Comparison of ENCODE assay signal across 21 mouse cellular contexts in the genomic region with DNA sequence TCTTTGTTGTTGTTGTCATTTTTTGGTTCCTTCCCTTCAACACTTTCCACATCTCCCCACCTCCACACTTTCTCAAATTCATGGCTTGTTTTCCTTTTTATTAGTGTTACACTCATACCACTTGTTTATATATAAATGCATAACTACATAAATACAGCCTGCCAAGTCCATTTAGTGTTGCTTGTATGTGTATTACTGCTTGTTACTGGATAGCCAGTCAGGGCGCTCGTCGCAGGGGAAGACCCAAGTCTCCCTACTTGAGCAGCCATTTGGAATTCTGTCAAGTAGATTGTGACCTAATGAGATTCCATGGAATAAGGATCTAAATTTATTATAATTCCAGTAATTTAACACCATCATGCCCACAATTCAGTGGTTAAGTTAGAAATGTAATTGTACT. TPM values are rescaled to one million over a fixed set of nuclear protein-coding genes. Genes with fewer than 3 reads are reported as not detected.
DNase-seq lines count a peak whose midpoint lies in the region; ATAC-seq and TF ChIP-seq lines count a peak whose summit lies in the region.
"Had no signal": no experiment of that assay in that cellular context is flagged by ENCODE, and none has a peak within 500 bp of the region (broad histone marks: within the 10 kb centered on the region; RNA-seq: fewer than 3 reads in every experiment).

No protein-coding gene starts in this region.

- no peak for TF ChIP-seq CTCF in lung, embryonic 14.5 days (IDR thresholded peaks at IDR 0.05; ENCODE audit: low read depth)
- no peak for TF ChIP-seq CTCF in lung, adult 2 months (IDR thresholded peaks at IDR 0.05; ENCODE audit: insufficient read depth, low read length)

- no peak overlapping the region for H3K4me2 ChIP-seq in lung, embryonic 14.5 days
- H3K4me2 ChIP-seq in lung, embryonic 16.5 days (ENCODE audit: low read depth, low read length), result no peak overlapping the region
- H3K4me2 ChIP-seq: embryonic facial prominence, embryonic 13.5 days; embryonic facial prominence, embryonic 15.5 days; forebrain, embryonic 12.5 days had no signal

- peak; percentile 73 for DNase-seq in lung, embryonic 14.5 days
- DNase-seq in lung, postnatal 14 days, result no peak
- no peak for DNase-seq in lung, adult 2 months
- DNase-seq: adrenal gland, adult 2 months; adrenal gland, postnatal 10 days; adrenal gland, postnatal 25 days; cerebellum, adult 11 months; cerebellum, adult 18-20 months; cerebellum, adult 8-10 months; cerebellum, adult 9-11 months; cerebellum, postnatal 14 days; cerebellum, postnatal 36 days; embryo, embryonic 11 days had no signal

- ATAC-seq in lung, embryonic 14.5 days (ENCODE audit: insufficient read depth), result peak; percentile 74
- ATAC-seq in lung, embryonic 16.5 days (ENCODE audit: low read depth), result peak; percentile 70
- ATAC-seq: forebrain, embryonic 14.5 days; forebrain, embryonic 16.5 days had no signal

- H3K9ac ChIP-seq in lung, embryonic 14.5 days, result no peak overlapping the region
- no peak overlapping the region for H3K9ac ChIP-seq in lung, embryonic 16.5 days (ENCODE audit: low read length)
- H3K9ac ChIP-seq: embryonic facial prominence, embryonic 13.5 days; embryonic facial prominence, embryonic 15.5 days; forebrain, embryonic 12.5 days had no signal

- 51% methylated on average over 3 of the region's 3 CpGs for WGBS in lung, embryonic 14.5 days
- whole genome bisulfite sequencing in lung, embryonic 16.5 days, result 59% methylated on average over 3 of the region's 3 CpGs
- 65% methylated on average over 3 of the region's 3 CpGs for WGBS in lung, adult 2 months

- H3K4me3 ChIP-seq in lung, embryonic 14.5 days (ENCODE audit: low read depth, low read length), result no peak overlapping the region
- no peak overlapping the region for H3K4me3 ChIP-seq in lung, embryonic 16.5 days (ENCODE audit: low read length)
- no peak overlapping the region for H3K4me3 ChIP-seq in lung, adult 2 months (replicated peaks; ENCODE audit: extremely low read depth, low read depth, low read length)
- H3K4me3 ChIP-seq: embryonic facial prominence, embryonic 13.5 days; embryonic facial prominence, embryonic 15.5 days; erythroblast, embryonic 14.5 days; forebrain, embryonic 10.5 days; forebrain, embryonic 12.5 days had no signal

- no peaks in the 10 kb centered on the region for H3K36me3 ChIP-seq in lung, embryonic 14.5 days (ENCODE audit: insufficient read depth)
- H3K36me3 ChIP-seq in lung, embryonic 16.5 days (ENCODE audit: control insufficient read depth, insufficient read depth, low read length), result no peaks in the 10 kb centered on the region
- H3K36me3 ChIP-seq: embryonic facial prominence, embryonic 13.5 days; embryonic facial prominence, embryonic 15.5 days; forebrain, embryonic 10.5 days; forebrain, embryonic 12.5 days had no signal

- no peaks in the 10 kb centered on the region for H3K27me3 ChIP-seq in lung, embryonic 14.5 days (ENCODE audit: insufficient read depth, low read length)
- H3K27me3 ChIP-seq in lung, embryonic 16.5 days (ENCODE audit: control insufficient read depth, insufficient read depth, low read depth, low read length), result no peaks in the 10 kb centered on the region
- H3K27me3 ChIP-seq: embryonic facial prominence, embryonic 13.5 days; embryonic facial prominence, embryonic 15.5 days; forebrain, embryonic 12.5 days had no signal

- H3K9me3 ChIP-seq in lung, embryonic 14.5 days (ENCODE audit: low read depth, low read length), result no peaks in the 10 kb centered on the region
- H3K9me3 ChIP-seq in lung, embryonic 16.5 days (ENCODE audit: control insufficient read depth, low read length), result no peaks in the 10 kb centered on the region
- H3K9me3 ChIP-seq: embryonic facial prominence, embryonic 13.5 days; embryonic facial prominence, embryonic 15.5 days; forebrain, embryonic 10.5 days; forebrain, embryonic 12.5 days had no signal

- TF ChIP-seq POLR2A in lung, adult 2 months (IDR thresholded peaks at IDR 0.05; ENCODE audit: borderline replicate concordance, extremely low read depth, low read depth, low read length), result no peak

- H3K4me1 ChIP-seq in lung, embryonic 14.5 days (ENCODE audit: insufficient read depth), result no peaks in the 10 kb centered on the region
- no peaks in the 10 kb centered on the region for H3K4me1 ChIP-seq in lung, embryonic 16.5 days (replicated peaks; ENCODE audit: control insufficient read depth, insufficient read depth, low read length)
- H3K4me1 ChIP-seq in lung, adult 2 months (ENCODE audit: control insufficient read depth, insufficient read depth, low read length), result peaks cover 2% of the 10 kb centered on the region; the same call in 1 of the 2 replicates
- H3K4me1 ChIP-seq: embryonic facial prominence, embryonic 13.5 days; embryonic facial prominence, embryonic 15.5 days; forebrain, embryonic 12.5 days had no signal

- H3K27ac ChIP-seq in lung, embryonic 14.5 days (ENCODE audit: low read depth), result no peak overlapping the region
- H3K27ac ChIP-seq in lung, embryonic 16.5 days (ENCODE audit: low read length), result no peak overlapping the region
- H3K27ac ChIP-seq: embryonic facial prominence, embryonic 13.5 days; embryonic facial prominence, embryonic 15.5 days; forebrain, embryonic 10.5 days; forebrain, embryonic 12.5 days had no signal

RNA-seq across cellular contexts. Expression of a gene that starts 10.3 kb away (rescaled TPM):
- 19.2 and 19.4 TPM in 2 replicates for polyA plus RNA-seq in lung, embryonic 14.5 days (2014; fragmentation: Nextera tagmentation; extraction: Ambion mirVana)
- polyA plus RNA-seq in lung, embryonic 16.5 days (2015; fragmentation: Nextera tagmentation; extraction: Ambion mirVana), result 3.8 and 6.2 TPM in 2 replicates
- 6.6 and 13.0 TPM in 2 replicates for polyA plus RNA-seq in lung, adult 2 months (2012; rRNA removed)
